Mouse (Mus musculus) lung, adult 2 months (tissue): ENCODE data around the gene Ndufs2.

ENCODE experiments used
- CTCF ChIP-seq: fragments of 200-500 bp; IDR thresholded peaks from 2 replicates; pipeline ENCODE4 v1.5.1; 2011; ENCODE audit warnings: mild to moderate bottlenecking, low read length, control low read depth; ENCODE audit not compliant: insufficient read depth
- POLR2A ChIP-seq: fragments of 200-500 bp; IDR thresholded peaks from 2 replicates; pipeline ENCODE4 v1.6.1; 2011; ENCODE audit warnings: low read depth, mild to moderate bottlenecking, control low read depth, low read length, borderline replicate concordance; ENCODE audit errors: extremely low read depth

DNA sequence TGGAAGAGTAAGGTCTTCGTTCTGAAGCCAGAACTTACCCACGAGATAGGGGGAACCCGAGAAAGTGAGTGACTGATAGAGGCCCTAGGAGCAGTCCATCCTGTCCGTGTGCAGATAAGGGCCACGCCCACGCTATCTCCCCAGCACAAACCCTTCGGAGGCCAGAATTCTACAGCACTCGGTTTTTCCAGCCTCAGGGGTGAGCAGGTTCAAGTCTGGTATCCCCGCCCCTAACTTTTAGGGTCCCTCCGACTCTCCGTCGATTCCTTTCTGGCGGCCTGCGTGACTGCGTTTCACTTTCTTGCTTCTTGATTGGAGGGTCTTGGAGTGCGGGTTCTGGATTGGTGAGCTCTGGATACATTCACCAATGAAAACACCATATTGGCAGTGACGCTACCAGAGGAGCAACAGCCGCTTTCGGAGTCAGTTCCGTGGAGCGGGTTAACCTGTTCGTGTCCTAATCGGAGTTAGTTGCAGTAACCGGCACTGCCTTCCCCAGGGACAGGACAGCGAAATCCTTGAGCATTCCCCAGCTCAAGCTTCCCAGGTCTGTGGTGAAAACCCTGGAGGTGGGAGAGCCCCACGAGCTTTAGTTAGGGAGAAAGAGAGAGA, 29.8 kb upstream of the Ndufs2 start, which contains the start of gene Ppox:
- no peak for TF ChIP-seq CTCF
- peak; percentile 34; the same call in 1 of the 2 replicates for TF ChIP-seq POLR2A
